Mouse (Mus musculus): Measurements from ENCODE around the gene Cdk5rap2. TPM values are rescaled to one million over a fixed set of nuclear protein-coding genes. Genes with fewer than 3 reads are reported as not detected.

Cdk5rap2 gene
- polyA plus RNA-seq, 1 experiment from 2014 or later: 23.3 TPM

DNA sequence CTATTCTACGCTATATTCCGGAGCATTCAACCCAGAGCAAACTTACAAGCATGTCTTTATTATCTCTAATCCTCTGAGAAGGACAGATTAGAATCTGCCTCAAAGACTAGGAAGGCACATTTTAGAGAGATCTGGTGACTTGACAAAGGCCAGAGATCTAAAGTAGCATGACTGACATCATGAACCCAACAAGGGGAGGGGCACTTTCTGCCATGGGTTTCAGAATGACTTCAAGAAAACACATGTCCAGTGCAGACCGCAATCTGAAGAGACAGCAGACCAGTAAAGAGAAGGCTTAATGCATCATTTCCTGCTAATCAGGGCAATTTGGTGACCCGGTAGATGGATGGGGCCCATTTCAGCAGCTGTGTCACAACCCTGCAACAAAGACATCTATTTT lies 98.1 kb downstream of the Cdk5rap2 start:
- Histone ChIP-seq H3K4me3 (ENCODE audit: low read depth, low read length) (no peak overlapping the region), H3K36me3 (replicated peaks; ENCODE audit: control insufficient read depth, insufficient read depth, low read depth, low read length) (no peaks in the 10 kb centered on the region), H3K27ac (replicated peaks; ENCODE audit: low read depth, low read length) (no peak overlapping the region), H3K27me3 (ENCODE audit: control insufficient read depth, insufficient read depth, low read length) (no peaks in the 10 kb centered on the region), H3K4me1 (ENCODE audit: control insufficient read depth, insufficient read depth, low read length) (no peaks in the 10 kb centered on the region), H3K4me2 (ENCODE audit: low read depth, low read length) (no peak overlapping the region), H3K9me3 (replicated peaks; ENCODE audit: control insufficient read depth, low read length) (no peaks in the 10 kb centered on the region), H3K9ac (replicated peaks; ENCODE audit: low read length) (no peak overlapping the region)
- DNase-seq (ENCODE audit: low spot score): no peak
- 67% methylated on average over 4 of the region's 4 CpGs for WGBS
- no peak for ATAC-seq (replicated peaks; ENCODE audit: insufficient number of reproducible peaks, low FRiP score, low TSS enrichment, low read depth)

GRCm38 (mm10) chr4:70311530-70311929 lies 98.7 kb downstream of the Cdk5rap2 start:
- no peak overlapping the region for H3K4me2 ChIP-seq (ENCODE audit: low read depth, low read length)
- WGBS: 93% methylated on average over 5 of the region's 5 CpGs
- no peak overlapping the region for H3K4me3 ChIP-seq (ENCODE audit: low read depth, low read length)
- no peaks in the 10 kb centered on the region for H3K9me3 ChIP-seq (replicated peaks; ENCODE audit: control insufficient read depth, low read length)
- H3K9ac ChIP-seq (replicated peaks; ENCODE audit: low read length): no peak overlapping the region
- H3K4me1 ChIP-seq (ENCODE audit: control insufficient read depth, insufficient read depth, low read length): no peaks in the 10 kb centered on the region
- no peak for DNase-seq (ENCODE audit: low spot score)
- no peaks in the 10 kb centered on the region for H3K36me3 ChIP-seq (replicated peaks; ENCODE audit: control insufficient read depth, insufficient read depth, low read depth, low read length)
- H3K27me3 ChIP-seq (ENCODE audit: control insufficient read depth, insufficient read depth, low read length): no peaks in the 10 kb centered on the region
- H3K27ac ChIP-seq (replicated peaks; ENCODE audit: low read depth, low read length): no peak overlapping the region
- ATAC-seq (replicated peaks; ENCODE audit: insufficient number of reproducible peaks, low FRiP score, low TSS enrichment, low read depth): no peak

GRCm38 (mm10) chr4:70307230-70307629 lies 103.0 kb downstream of the Cdk5rap2 start:
- H3K4me3 ChIP-seq (ENCODE audit: low read depth, low read length): no peak overlapping the region
- no peaks in the 10 kb centered on the region for H3K27me3 ChIP-seq (ENCODE audit: control insufficient read depth, insufficient read depth, low read length)
- H3K4me1 ChIP-seq (ENCODE audit: control insufficient read depth, insufficient read depth, low read length): no peaks in the 10 kb centered on the region
- 69% methylated on average over 4 of the region's 4 CpGs for WGBS
- no peaks in the 10 kb centered on the region for H3K9me3 ChIP-seq (replicated peaks; ENCODE audit: control insufficient read depth, low read length)
- H3K9ac ChIP-seq (replicated peaks; ENCODE audit: low read length): no peak overlapping the region
- DNase-seq (ENCODE audit: low spot score) (peak; percentile 60), ATAC-seq (replicated peaks; ENCODE audit: insufficient number of reproducible peaks, low FRiP score, low TSS enrichment, low read depth) (peak; percentile 34; the same call in 1 of the 2 replicates)
- no peak overlapping the region for H3K4me2 ChIP-seq (ENCODE audit: low read depth, low read length)
- no peak overlapping the region for H3K27ac ChIP-seq (replicated peaks; ENCODE audit: low read depth, low read length)
- no peaks in the 10 kb centered on the region; the same call in 1 of the 2 replicates for H3K36me3 ChIP-seq (replicated peaks; ENCODE audit: control insufficient read depth, insufficient read depth, low read depth, low read length)

DNA sequence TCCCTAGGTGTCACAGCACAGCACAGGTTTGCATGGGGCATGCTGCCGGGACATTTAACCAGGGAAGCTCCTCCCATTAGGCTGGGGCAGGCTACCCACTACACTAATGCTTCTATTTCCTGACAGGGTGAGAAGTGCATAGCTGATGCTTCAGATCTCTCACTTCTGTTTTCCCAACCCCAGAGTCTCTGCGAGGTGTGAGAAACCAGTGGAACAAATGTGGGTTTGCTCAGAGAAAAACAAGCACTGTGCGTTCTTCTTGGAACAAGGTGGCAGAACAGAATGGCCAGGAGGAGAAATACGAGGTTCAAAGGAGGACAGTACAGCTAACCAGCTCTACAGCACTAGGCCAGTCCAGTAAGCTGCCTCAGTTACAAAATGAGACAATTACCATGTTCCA lies 106.4 kb downstream of the Cdk5rap2 start:
- DNase-seq (ENCODE audit: low spot score) (no peak), ATAC-seq (replicated peaks; ENCODE audit: insufficient number of reproducible peaks, low FRiP score, low TSS enrichment, low read depth) (no peak)
- Histone ChIP-seq H3K4me2 (ENCODE audit: low read depth, low read length) (no peak overlapping the region), H3K4me3 (ENCODE audit: low read depth, low read length) (no peak overlapping the region), H3K27ac (replicated peaks; ENCODE audit: low read depth, low read length) (no peak overlapping the region), H3K9ac (replicated peaks; ENCODE audit: low read length) (no peak overlapping the region), H3K4me1 (ENCODE audit: control insufficient read depth, insufficient read depth, low read length) (no peaks in the 10 kb centered on the region), H3K27me3 (ENCODE audit: control insufficient read depth, insufficient read depth, low read length) (no peaks in the 10 kb centered on the region), H3K36me3 (replicated peaks; ENCODE audit: control insufficient read depth, insufficient read depth, low read depth, low read length) (no peaks in the 10 kb centered on the region; the same call in none of the 2 replicates), H3K9me3 (replicated peaks; ENCODE audit: control insufficient read depth, low read length) (no peaks in the 10 kb centered on the region)
- WGBS: 72% methylated on average over 4 of the region's 4 CpGs

GRCm38 (mm10) chr4:70301187-70301586 lies 109.1 kb downstream of the Cdk5rap2 start:
- 88% methylated on average over 9 of the region's 9 CpGs for WGBS
- no peaks in the 10 kb centered on the region; the same call in none of the 2 replicates for H3K36me3 ChIP-seq (replicated peaks; ENCODE audit: control insufficient read depth, insufficient read depth, low read depth, low read length)
- ATAC-seq (replicated peaks; ENCODE audit: insufficient number of reproducible peaks, low FRiP score, low TSS enrichment, low read depth): no peak; the same call in 1 of the 2 replicates

DNA sequence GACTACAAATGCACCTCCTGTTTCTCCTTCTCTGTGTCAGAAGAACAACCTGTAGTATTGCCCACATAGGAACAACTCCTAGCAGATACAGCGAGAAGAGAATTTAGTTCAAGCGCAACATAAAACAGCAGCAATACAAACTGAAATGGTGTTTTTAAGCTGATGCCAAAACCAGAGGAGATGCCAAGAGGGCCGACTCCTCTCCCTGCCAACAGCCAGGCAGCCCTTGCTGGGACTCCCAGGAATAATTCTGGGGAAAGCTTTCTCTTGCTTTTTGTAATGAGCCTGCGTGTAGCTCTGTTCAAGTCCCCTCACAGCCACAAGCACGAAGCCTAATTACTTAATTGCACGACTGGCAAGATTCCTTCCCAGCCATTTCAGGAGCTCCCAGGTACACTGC lies 120.9 kb downstream of the Cdk5rap2 start:
- DNase-seq (ENCODE audit: low spot score): no peak
- no peak overlapping the region for H3K27ac ChIP-seq (replicated peaks; ENCODE audit: low read depth, low read length)
- H3K9me3 ChIP-seq (replicated peaks; ENCODE audit: control insufficient read depth, low read length): no peaks in the 10 kb centered on the region
- no peaks in the 10 kb centered on the region for H3K36me3 ChIP-seq (replicated peaks; ENCODE audit: control insufficient read depth, insufficient read depth, low read depth, low read length)
- ATAC-seq (replicated peaks; ENCODE audit: insufficient number of reproducible peaks, low FRiP score, low TSS enrichment, low read depth): no peak
- H3K4me3 ChIP-seq (ENCODE audit: low read depth, low read length): no peak overlapping the region
- H3K4me1 ChIP-seq (ENCODE audit: control insufficient read depth, insufficient read depth, low read length): no peaks in the 10 kb centered on the region
- 86% methylated on average over 6 of the region's 6 CpGs for WGBS
- no peaks in the 10 kb centered on the region for H3K27me3 ChIP-seq (ENCODE audit: control insufficient read depth, insufficient read depth, low read length)
- no peak overlapping the region for H3K4me2 ChIP-seq (ENCODE audit: low read depth, low read length)
- H3K9ac ChIP-seq (replicated peaks; ENCODE audit: low read length): no peak overlapping the region

More at GRCm38 (mm10) chr4:70301187-70301586, 109.1 kb downstream of the Cdk5rap2 start:
- Histone ChIP-seq H3K27ac (replicated peaks; ENCODE audit: low read depth, low read length) (no peak overlapping the region), H3K9ac (replicated peaks; ENCODE audit: low read length) (no peak overlapping the region), H3K4me2 (ENCODE audit: low read depth, low read length) (no peak overlapping the region), H3K4me3 (ENCODE audit: low read depth, low read length) (no peak overlapping the region), H3K4me1 (ENCODE audit: control insufficient read depth, insufficient read depth, low read length) (no peaks in the 10 kb centered on the region), H3K9me3 (replicated peaks; ENCODE audit: control insufficient read depth, low read length) (no peaks in the 10 kb centered on the region), H3K27me3 (ENCODE audit: control insufficient read depth, insufficient read depth, low read length) (no peaks in the 10 kb centered on the region)
- no peak for DNase-seq (ENCODE audit: low spot score)

GRCm38 (mm10) chr4:70283163-70283562 lies 127.1 kb downstream of the Cdk5rap2 start:
- no peak for ATAC-seq (replicated peaks; ENCODE audit: insufficient number of reproducible peaks, low FRiP score, low TSS enrichment, low read depth)
- no peaks in the 10 kb centered on the region; the same call in 1 of the 2 replicates for H3K36me3 ChIP-seq (replicated peaks; ENCODE audit: control insufficient read depth, insufficient read depth, low read depth, low read length)

DNA sequence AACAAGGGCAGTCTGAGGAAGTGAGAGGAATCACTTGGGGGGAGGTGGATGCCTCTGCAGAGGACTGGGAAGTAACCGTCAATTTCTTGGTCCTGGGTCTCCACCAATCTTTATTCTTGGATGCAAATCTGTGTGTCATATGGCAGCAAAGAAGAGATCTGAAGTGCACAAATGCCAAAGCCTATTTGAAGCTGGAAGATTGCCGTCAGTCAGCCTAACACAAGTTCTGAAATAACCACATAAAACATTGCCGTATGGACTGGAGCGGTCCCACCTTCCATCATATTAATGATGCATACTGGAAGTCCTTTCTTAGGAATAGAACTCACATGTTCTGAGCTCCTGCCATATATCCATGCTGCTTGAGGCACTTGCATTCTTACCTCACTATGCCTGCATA lies 131.4 kb downstream of the Cdk5rap2 start:
- 93% methylated on average over 4 of the region's 4 CpGs for WGBS
- DNase-seq (ENCODE audit: low spot score) (no peak), ATAC-seq (replicated peaks; ENCODE audit: insufficient number of reproducible peaks, low FRiP score, low TSS enrichment, low read depth) (no peak)
- Histone ChIP-seq H3K4me1 (ENCODE audit: control insufficient read depth, insufficient read depth, low read length) (no peaks in the 10 kb centered on the region), H3K4me2 (ENCODE audit: low read depth, low read length) (no peak overlapping the region), H3K4me3 (ENCODE audit: low read depth, low read length) (no peak overlapping the region), H3K27ac (replicated peaks; ENCODE audit: low read depth, low read length) (no peak overlapping the region), H3K9me3 (replicated peaks; ENCODE audit: control insufficient read depth, low read length) (no peaks in the 10 kb centered on the region), H3K9ac (replicated peaks; ENCODE audit: low read length) (no peak overlapping the region), H3K27me3 (ENCODE audit: control insufficient read depth, insufficient read depth, low read length) (no peaks in the 10 kb centered on the region), H3K36me3 (replicated peaks; ENCODE audit: control insufficient read depth, insufficient read depth, low read depth, low read length) (no peaks in the 10 kb centered on the region; the same call in 1 of the 2 replicates)

More at GRCm38 (mm10) chr4:70283163-70283562, 127.1 kb downstream of the Cdk5rap2 start:
- no peak overlapping the region for H3K27ac ChIP-seq (replicated peaks; ENCODE audit: low read depth, low read length)
- H3K4me2 ChIP-seq (ENCODE audit: low read depth, low read length): no peak overlapping the region
- no peaks in the 10 kb centered on the region for H3K9me3 ChIP-seq (replicated peaks; ENCODE audit: control insufficient read depth, low read length)
- H3K27me3 ChIP-seq (ENCODE audit: control insufficient read depth, insufficient read depth, low read length): no peaks in the 10 kb centered on the region
- 94% methylated on average over 9 of the region's 9 CpGs for WGBS
- no peak overlapping the region for H3K4me3 ChIP-seq (ENCODE audit: low read depth, low read length)
- DNase-seq (ENCODE audit: low spot score): no peak
- no peaks in the 10 kb centered on the region for H3K4me1 ChIP-seq (ENCODE audit: control insufficient read depth, insufficient read depth, low read length)
- no peak overlapping the region for H3K9ac ChIP-seq (replicated peaks; ENCODE audit: low read length)
